Mouse (Mus musculus) cerebellum, adult 9-11 months (tissue): Measurements from ENCODE around the gene R3hdm2.

Experiments
- DNase-seq: peaks from one replicate; pipeline ENCODE4 v3.0.0; 2022

R3hdm2 gene

DNA sequence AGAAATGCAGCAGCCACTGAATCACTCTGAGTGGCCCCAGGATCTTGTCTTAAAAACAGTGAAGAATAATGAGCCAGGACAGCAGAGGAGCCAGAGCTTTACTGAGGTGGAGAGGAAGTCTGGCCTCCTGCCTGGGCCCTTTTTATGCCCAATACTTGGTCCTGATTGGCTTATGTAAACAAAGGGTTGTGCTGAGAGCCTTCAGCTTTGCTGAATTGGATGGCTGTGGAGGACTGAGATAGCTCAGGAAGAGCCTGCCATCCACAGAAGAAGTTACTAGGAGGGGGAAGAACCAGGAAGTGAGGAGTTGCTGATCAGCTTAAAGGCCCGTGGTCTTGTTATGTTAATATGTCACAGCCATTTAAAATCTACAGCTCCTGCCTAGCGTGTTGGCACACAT is 46.5 kb downstream of the R3hdm2 start:
- DNase-seq = no peak

- DNase-seq = no peak
Measured at GRCm38 (mm10) chr10:127427107-127427506, 47.0 kb downstream of the R3hdm2 start.

DNA sequence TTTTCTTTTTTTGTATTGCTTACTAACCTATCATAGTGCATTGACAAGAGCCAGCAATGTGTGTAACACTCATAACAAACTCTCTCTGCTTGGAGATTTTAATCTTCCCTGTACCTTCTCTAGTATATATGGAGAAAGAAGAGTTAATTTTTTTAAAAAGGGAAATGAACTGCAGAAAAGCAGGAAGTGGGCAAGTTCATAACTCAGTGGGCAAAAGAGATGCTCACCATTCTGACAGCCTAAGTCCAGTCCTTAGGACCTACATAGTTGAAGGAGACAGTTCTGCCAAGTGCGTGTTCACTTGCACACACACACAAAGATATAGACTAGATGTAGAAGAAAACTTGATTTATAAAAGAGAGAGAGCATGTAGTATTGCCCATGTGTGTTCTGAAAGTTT is 47.9 kb downstream of the R3hdm2 start:
- DNase-seq = no peak

DNA sequence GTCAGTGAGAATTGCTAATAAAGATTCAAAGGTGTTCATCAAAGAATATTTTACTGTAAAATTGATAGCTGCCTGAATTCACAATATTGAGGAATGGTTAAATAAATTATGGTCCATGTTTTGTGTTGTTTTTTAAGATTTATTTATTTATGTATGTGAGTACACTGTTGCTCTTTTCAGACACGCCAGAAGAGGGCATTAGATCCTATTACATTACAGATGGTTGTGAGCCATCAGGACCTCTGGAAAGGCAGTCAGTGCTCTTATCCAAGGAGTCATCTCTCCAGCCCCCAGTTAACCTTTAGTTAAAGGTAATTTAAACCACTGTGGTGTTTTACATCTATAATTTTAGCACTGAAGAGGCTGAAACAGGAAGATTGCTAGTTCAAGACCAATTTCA is 49.4 kb downstream of the R3hdm2 start:
- DNase-seq = no peak

GRCm38 (mm10) chr10:127432466-127432865 is 52.3 kb downstream of the R3hdm2 start:
- DNase-seq = no peak

DNA sequence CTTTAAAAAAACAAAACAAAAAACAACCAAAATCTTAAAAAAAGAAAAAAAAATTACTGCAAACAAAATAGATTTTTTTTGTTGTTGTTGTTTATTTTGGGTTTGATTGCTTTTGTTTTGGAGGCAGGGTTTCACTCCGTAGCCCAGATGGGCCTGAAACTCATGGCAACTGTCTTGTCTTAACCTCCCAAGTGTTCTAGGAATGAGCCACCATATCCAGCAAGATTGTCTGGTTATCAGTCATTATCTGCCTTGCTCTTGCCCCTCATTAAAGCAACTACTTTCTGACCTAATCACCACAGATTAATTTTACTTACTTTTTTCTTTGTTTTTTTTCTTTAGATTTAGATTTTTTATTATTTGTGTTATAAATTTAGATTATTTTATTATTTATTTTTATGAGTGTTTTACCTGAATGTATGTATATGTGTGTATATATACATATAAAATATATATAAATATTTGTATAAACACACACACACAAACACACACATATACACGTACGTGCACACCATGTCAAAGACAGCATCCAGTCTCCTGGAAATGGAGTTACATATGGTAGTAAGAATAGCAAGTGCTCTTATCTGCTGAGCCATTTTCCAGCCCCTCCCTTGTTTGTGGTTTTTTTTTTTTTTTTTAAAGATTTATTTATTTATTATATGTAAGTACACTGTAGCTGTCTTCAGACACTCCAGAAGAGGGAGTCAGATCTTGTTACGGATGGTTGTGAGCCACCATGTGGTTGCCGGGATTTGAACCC is 57.4 kb downstream of the R3hdm2 start:
- no peak for DNase-seq

- no peak for DNase-seq
Measured at GRCm38 (mm10) chr10:127453701-127454100, 73.6 kb downstream of the R3hdm2 start.

GRCm38 (mm10) chr10:127462411-127463096 is 82.4 kb downstream of the R3hdm2 start:
- no peak for DNase-seq

DNA sequence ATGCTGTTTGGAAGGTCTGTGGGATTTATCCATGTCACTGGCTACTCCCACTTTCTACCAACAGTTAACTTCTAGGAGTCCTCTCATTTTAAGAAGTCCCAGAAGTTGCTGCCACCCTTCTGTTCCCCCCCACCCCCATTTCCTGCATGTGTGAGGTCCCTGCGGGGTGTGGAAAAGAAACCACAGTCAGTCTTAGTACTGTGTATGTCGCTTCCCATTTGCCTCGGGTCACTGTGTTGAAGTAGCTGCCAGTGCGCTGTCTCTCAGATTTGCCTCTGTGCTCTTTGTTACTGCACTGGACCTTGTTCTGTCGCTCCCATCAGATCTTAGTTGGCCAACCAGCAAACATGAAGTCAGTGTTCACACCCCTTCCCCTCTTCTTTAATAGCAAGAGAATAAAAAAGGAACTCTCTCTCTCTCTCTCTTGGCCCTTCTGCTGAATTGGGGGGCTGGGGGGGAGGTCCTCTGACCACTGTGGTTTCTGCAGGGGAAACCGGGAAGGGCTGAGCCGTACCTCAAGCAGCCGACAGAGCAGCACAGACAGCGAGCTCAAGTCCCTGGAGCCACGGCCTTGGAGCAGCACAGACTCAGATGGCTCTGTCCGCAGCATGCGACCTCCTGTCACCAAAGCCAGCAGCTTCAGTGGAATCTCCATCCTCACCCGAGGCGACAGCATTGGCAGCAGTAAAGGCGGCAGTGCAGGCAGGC is 91.3 kb downstream of the R3hdm2 start:
- DNase-seq = no peak

DNA sequence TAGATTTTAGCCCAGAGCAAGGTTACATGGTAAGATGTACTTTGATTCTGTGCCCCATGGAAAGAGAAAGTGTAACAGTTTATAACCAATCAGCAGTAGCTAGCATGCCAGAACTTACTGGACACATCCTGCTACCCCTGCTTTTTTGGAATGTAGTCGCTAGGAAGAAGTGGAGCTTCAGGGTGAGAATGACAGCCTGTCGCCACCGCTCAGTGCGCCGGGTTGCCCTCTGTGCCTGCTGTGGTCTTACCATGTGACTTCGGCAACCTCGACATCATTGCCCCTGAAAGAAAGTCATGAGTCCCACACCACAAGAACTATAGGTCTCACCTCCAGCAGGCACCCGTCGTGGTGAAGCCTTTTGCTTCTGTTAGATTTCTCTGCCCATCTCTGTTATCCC is 92.6 kb downstream of the R3hdm2 start:
- no peak for DNase-seq

GRCm38 (mm10) chr10:127475175-127475574 is 95.0 kb downstream of the R3hdm2 start:
- no peak for DNase-seq

DNA sequence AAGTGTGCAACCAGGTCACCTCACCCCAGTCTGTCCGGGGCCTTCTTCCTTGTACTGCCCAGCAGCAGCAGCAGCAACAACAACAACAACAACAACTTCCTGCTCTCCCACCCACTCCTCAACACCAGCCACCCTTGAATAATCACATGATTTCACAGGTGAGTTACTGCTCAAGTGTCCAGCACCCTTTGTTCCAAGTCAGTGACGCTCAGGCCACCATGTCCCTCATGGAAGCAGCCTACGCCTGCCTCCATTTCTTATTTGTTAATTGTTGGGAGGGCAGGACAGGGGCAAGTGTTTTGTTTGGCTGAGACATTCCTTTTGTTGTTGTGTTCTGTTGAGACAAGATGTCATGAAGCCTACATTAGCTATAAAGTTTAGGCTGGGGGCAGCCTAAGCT is 96.4 kb downstream of the R3hdm2 start:
- DNase-seq = no peak

DNA sequence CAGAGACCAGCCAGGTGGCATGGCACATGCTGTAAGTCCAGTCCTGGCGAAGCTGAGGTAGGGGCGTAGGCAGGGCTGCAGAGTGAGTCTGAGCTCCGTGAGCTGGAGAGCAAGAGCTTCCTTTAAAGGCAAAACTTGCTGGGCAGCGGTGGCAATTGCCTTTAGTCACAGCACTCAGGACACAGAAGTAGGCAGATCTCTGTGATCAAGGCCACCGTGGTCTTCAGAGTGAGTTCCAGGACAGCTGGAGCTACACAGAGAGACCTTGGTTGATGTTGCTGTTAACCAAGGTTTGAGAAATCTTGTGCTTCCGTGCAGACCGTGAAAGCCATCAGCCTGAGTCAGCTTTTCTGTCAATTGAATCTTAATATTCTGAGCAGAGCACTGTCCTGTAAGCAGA is 97.2 kb downstream of the R3hdm2 start:
- DNase-seq = no peak

- no peak for DNase-seq
Measured at GRCm38 (mm10) chr10:127479131-127479530, 99.0 kb downstream of the R3hdm2 start.

GRCm38 (mm10) chr10:127480833-127481813 is 101.0 kb downstream of the R3hdm2 start:
- DNase-seq = no peak

- DNase-seq = no peak
Measured at GRCm38 (mm10) chr10:127485235-127485634, 105.1 kb downstream of the R3hdm2 start.

DNA sequence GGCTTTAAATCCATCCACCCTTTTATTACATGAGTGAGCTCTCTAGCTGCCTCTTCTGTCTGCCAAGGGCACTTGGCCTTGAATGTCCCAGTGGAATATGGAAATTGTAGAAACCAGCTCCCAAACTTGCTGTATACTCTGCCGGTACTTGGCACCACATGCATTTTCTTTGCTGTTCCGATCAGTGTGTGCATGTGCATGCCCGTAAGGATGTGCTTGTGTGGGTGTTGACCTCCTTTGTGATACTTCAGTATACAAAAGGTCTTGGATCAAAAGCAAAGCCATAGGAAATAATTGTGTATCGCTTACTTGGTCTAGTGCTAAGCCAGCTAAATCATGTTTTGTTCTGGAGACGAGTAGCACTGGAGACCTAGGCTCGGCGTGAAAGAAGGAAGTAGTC is 108.7 kb downstream of the R3hdm2 start:
- no peak for DNase-seq

DNA sequence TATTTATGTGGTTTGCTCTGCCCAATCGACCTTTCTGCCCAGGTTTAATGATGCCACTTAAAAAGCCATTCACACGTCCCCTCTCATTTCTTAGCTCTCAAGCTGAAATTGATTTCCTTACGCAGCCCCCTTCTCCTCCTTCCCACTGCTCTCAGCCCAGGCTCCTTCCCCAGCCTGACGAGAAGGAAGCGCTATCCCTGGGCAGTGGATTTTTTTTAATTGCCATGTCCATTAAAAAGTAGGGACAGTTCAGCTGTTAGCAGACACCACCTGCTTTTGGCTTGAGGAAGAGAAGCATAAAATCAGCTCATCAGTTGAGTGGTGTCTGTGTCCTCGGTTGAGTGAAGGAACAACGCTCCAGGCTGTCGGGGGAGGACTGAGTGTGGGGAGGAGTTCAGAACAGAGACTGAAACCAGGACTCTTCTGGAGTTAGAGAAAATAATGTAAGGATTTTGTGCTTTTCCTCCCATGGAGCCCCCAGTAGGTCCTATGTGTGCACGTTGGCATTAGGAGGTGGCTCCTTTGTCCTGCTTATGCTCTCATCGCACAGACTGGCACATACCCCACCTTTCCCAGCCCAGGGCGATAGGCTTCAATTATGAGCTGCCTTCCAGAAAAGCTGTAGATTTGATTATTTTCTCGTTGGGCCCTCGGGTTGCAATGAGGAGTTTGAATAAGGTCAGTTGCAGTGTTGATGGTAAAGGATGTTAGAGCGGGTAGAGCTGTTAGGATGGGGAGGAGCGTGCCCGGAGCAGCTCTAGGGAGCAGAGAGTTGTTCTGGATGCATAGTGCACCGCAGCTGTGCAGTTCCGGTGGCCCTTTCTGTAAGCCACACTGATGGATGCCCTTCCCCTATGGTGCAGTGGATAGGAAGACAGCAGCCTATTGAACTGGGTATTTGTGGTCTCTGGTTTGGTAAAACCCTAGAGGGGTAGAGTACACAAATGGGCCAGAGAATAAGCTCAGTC is 110.3 kb downstream of the R3hdm2 start:
- DNase-seq = no peak

- DNase-seq = peak; percentile 59
Measured at GRCm38 (mm10) chr10:127491128-127491512, 111.0 kb downstream of the R3hdm2 start.

DNA sequence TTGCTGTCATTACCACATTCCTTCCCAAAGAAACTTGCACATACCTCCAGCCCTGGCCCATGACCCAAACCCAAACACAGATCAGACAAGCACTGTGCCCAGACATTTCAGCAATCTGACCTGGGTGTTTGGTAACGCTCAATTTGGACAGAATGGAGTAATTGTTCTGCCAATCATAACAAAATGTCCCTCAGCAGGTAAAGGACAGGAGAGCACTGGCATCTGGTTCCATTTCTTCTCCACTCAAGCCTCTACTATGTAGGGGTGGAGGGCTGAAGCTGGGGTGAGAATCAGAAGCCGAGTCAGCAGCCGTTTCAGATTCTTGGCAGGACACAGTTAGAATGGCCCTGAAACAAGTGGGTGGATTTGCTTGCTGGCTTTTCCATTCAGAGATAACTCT is 112.0 kb downstream of the R3hdm2 start:
- DNase-seq = no peak

- no peak for DNase-seq
Measured at GRCm38 (mm10) chr10:127496156-127496555, 116.0 kb downstream of the R3hdm2 start.

- no peak for DNase-seq
Measured at GRCm38 (mm10) chr10:127499516-127499915, 119.4 kb downstream of the R3hdm2 start.
